Mouse (Mus musculus) heart, adult 2 months (tissue): ENCODE data around the gene Pex5l. TPM values are rescaled to one million over a fixed set of nuclear protein-coding genes. Genes with fewer than 3 reads are reported as not detected.

Experiments
- DNase-seq, 2 experiments: peaks; one replicate each; pipeline ENCODE4 v3.0.0; 2021
- H3K27ac ChIP-seq: fragments of 200-600 bp; 2 replicates; pipeline ENCODE4 v1.8.1; 2022
- H3K27me3 ChIP-seq: fragments of 200-500 bp; 2 replicates; pipeline ENCODE4 v1.6.1; 2012; ENCODE audit warnings: mild to moderate bottlenecking, low read length, inconsistent platforms, mixed read lengths; ENCODE audit not compliant: control insufficient read depth, insufficient read depth
- H3K36me3 ChIP-seq: fragments of 200-500 bp; 2 replicates; pipeline ENCODE4 v1.6.1; 2012; ENCODE audit warnings: low read length, inconsistent platforms; ENCODE audit not compliant: control insufficient read depth, insufficient read depth
- H3K4me1 ChIP-seq: fragments of 200-500 bp; 2 replicates; pipeline ENCODE4 v1.6.1; 2011; ENCODE audit warnings: low read length; ENCODE audit not compliant: control insufficient read depth, insufficient read depth
- H3K4me3 ChIP-seq: fragments of 200-600 bp; 2 replicates; pipeline ENCODE4 v1.8.1; 2022
- H3K79me2 ChIP-seq: fragments of 200-500 bp; replicated peaks from 2 replicates; pipeline ENCODE4 v1.6.1; 2012; ENCODE audit warnings: mild to moderate bottlenecking, inconsistent platforms, low read length, moderate library complexity, mixed read lengths; ENCODE audit not compliant: control insufficient read depth, insufficient read depth
- H3K9ac ChIP-seq: fragments of 200-500 bp; 2 replicates; pipeline ENCODE4 v1.6.1; 2012; ENCODE audit warnings: low read depth, mild to moderate bottlenecking, control low read depth, inconsistent platforms, low read length, mixed read lengths
- CTCF ChIP-seq: fragments of 200-600 bp; IDR thresholded peaks from 2 replicates; pipeline ENCODE4 v1.8.1; 2022; ENCODE audit warnings: antibody characterized with exemption, mild to moderate bottlenecking, moderate library complexity
- EP300 ChIP-seq: fragments of 200-500 bp; IDR thresholded peaks from 2 replicates; pipeline ENCODE4 v1.6.1; 2011; ENCODE audit warnings: low read depth, low read length, control low read depth; ENCODE audit not compliant: insufficient read depth
- POLR2A ChIP-seq: fragments of 200-500 bp; IDR thresholded peaks from 2 replicates; pipeline ENCODE4 v1.6.1; 2011; ENCODE audit warnings: mild to moderate bottlenecking, low read depth, low read length, control low read depth; ENCODE audit not compliant: insufficient read depth
- WGBS: fragments of 180-500 bp; shearing (Covaris S2); methylation state at CpG from one replicate; pipeline ENCODE4 v1.1.7; 2018; 5-methylcytosine and 5-hydroxymethylcytosine counted together
- intact Hi-C: fragments of 180-260 bp; cut with DNase I; formaldehyde crosslinking; loops from one replicate; pipeline ENCODE4 v1.15.1; 2025
- long read RNA-seq: library from polyadenylated mRNA; stranded (forward); transcript quantifications from one replicate; pipeline ENCODE4 v2.0.0, GENCODE M21; 2021
- polyA plus RNA-seq: library from polyadenylated mRNA; depleted of rRNA; stranded (reverse); fragments of >200 nt; gene quantifications from 2 replicates; pipeline ENCODE4 v1.2.3, GENCODE M21; 2012; rRNA removed
- total RNA-seq, 2 experiments: library from RNA; stranded (reverse); gene quantifications; 2 replicates each; pipeline ENCODE4 v1.2.3; 2021

The Pex5l gene
- total RNA-seq (under 1 TPM; 0.45 to 0.47 TPM), polyA plus RNA-seq (0.51 and 1.1 TPM in 2 replicates)
- long read RNA-seq = 0 reads

DNA sequence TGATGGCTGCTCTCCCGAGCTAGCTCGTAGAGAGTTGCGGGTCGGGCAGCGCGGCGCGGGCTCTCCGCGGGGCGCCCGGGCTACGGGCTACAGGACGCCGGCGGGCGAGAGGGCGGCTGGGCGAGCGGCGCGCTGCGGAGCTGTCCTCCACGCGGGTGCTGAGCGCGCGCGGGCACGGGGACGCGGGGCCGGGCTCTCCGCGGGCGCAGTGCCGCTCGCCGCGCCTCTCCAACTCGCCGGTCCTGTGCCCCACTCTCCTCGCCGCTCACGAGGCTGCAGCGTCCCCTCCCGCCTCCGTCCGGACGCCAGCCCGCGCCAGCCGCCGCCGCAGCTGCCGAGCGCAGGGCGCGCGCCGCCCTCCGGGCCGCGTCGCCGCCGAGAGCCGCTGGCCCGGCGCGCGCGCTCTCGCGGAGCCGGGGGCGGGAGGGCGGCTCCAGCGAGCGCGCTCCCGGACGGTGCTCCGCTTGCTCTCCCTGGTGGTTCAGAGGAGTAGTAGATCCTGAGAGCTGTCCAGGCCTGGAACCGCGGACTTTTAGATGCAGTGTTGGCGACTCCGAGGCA is at the start of gene Pex5l:
Pex5l (minus strand) TSS at position 347 of the 561 bp plus-strand sequence.
- H3K36me3 ChIP-seq = no peaks in the 10 kb centered on the region
- H3K27ac ChIP-seq = no peak within 1 kb of the TSS
- H3K4me3 ChIP-seq = no peak within 1 kb of the TSS
- no peaks in the 10 kb centered on the region for H3K4me1 ChIP-seq
- no peaks in the 10 kb centered on the region for H3K27me3 ChIP-seq
- DNase-seq = peak; percentile 33 to 47
- no peak within 1 kb of the TSS for H3K9ac ChIP-seq
- WGBS = under 1% methylated on average over 73 of the region's 88 CpGs
- TF ChIP-seq POLR2A (no peak), EP300 (no peak), CTCF (peak; percentile 27; the same call in 1 of the 2 replicates)
- intact Hi-C loops = no loop called here
- H3K79me2 ChIP-seq = no peaks in the 10 kb centered on the region

DNA sequence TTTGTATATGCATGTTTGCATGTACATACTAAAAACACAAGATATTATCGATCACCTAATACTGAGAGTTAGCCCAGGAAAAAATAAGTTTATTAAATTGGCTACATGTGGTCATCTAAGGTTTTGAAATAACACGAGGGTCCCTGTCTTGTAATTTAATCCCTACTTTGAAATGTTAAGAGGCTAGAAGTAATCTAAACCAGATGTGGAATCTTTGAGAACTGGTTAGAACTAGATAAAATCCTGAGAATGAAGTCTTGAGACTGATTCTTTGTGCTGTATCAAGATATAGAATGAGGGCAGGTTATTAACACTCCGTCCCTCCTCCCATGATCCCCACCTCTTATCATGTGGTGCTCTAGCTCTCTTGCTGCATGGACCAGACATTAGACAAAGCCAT is 22.1 kb upstream of the Pex5l start:
- WGBS = 64% methylated on average over 3 of the region's 3 CpGs
- Histone ChIP-seq H3K4me3 (no peak overlapping the region), H3K27me3 (no peaks in the 10 kb centered on the region), H3K27ac (no peak overlapping the region), H3K79me2 (no peaks in the 10 kb centered on the region), H3K9ac (no peak overlapping the region), H3K36me3 (no peaks in the 10 kb centered on the region), H3K4me1 (no peaks in the 10 kb centered on the region)
- TF ChIP-seq POLR2A (no peak), CTCF (no peak), EP300 (no peak)
- DNase-seq = no peak
- intact Hi-C loops = no loop called here

DNA sequence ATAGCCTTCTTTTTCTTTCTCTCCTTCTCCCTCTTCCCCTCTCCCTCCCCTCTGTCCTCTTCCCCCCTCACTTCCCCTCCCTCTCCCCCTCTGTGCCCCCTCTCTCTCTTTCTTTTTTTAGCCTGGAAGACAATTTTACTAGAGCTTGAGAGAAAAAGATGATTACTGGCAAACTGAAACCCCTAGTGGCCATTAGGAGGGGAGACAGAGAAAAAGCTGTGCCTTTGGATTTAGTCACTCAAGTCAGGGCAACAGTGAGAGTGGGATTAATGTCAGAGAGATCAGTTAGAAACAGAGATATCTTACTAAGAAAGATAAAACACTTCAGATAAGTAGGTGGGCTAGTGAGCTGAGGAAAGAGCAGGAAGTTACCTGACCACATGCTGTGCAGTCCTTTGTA is 20.8 kb upstream of the Pex5l start:
- no peak overlapping the region for H3K27ac ChIP-seq
- intact Hi-C loops = no loop called here
- H3K4me3 ChIP-seq = no peak overlapping the region
- H3K36me3 ChIP-seq = no peaks in the 10 kb centered on the region
- DNase-seq = no peak
- no peaks in the 10 kb centered on the region for H3K4me1 ChIP-seq
- no peak for TF ChIP-seq EP300
- TF ChIP-seq POLR2A = no peak
- TF ChIP-seq CTCF = no peak
- H3K79me2 ChIP-seq = no peaks in the 10 kb centered on the region
- H3K9ac ChIP-seq = no peak overlapping the region
- H3K27me3 ChIP-seq = no peaks in the 10 kb centered on the region

GRCm38 (mm10) chr3:33143592-33143991 is 545 bp upstream of the Pex5l start:
- H3K4me1 ChIP-seq = no peaks in the 10 kb centered on the region
- H3K4me3 ChIP-seq = no peak overlapping the region
- H3K27me3 ChIP-seq = no peaks in the 10 kb centered on the region
- TF ChIP-seq EP300 (no peak), POLR2A (no peak), CTCF (no peak)
- no peaks in the 10 kb centered on the region for H3K36me3 ChIP-seq
- WGBS = 84% methylated on average over 7 of the region's 7 CpGs
- no peak for DNase-seq
- no peaks in the 10 kb centered on the region for H3K79me2 ChIP-seq
- H3K9ac ChIP-seq = no peak overlapping the region
- intact Hi-C loops = no loop called here
- no peak overlapping the region for H3K27ac ChIP-seq

DNA sequence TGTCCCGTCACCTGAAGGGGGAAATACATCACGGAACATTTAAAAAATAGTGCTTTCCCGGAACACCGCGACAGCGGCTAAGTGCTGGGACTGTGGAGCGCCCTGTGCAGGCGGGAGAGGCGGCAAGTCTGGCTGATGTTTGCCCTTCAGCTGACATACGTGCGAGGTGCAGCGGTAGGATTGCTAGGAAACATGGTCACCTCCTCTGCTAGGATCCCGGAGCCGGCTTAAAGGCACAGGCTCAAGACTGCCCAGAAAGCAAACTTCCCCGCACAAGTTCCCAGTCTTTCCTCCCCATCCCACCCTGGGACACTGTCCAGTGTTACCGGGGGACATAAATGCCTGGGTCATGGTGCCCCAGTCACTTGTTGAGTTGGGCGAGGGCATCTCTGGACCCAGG is 649 bp downstream of the Pex5l start:
- no peak overlapping the region for H3K4me3 ChIP-seq
- no peaks in the 10 kb centered on the region for H3K4me1 ChIP-seq
- intact Hi-C loops = no loop called here
- DNase-seq = peak in 1 of 2 experiments; percentile 15
- no peaks in the 10 kb centered on the region for H3K36me3 ChIP-seq
- H3K9ac ChIP-seq = no peak overlapping the region
- H3K27me3 ChIP-seq = no peaks in the 10 kb centered on the region
- 1% methylated on average over 17 of the region's 17 CpGs for WGBS
- H3K27ac ChIP-seq = no peak overlapping the region
- H3K79me2 ChIP-seq = no peaks in the 10 kb centered on the region
- TF ChIP-seq CTCF = no peak
- no peak for TF ChIP-seq POLR2A
- TF ChIP-seq EP300 = no peak

- no peak for DNase-seq
- Histone ChIP-seq H3K9ac (no peak overlapping the region), H3K4me1 (no peaks in the 10 kb centered on the region), H3K27ac (no peak overlapping the region), H3K27me3 (no peaks in the 10 kb centered on the region), H3K4me3 (no peak overlapping the region), H3K36me3 (no peaks in the 10 kb centered on the region), H3K79me2 (no peaks in the 10 kb centered on the region)
- no peak for TF ChIP-seq POLR2A
- TF ChIP-seq EP300 = no peak
- no peak for TF ChIP-seq CTCF
- intact Hi-C loops = no loop called here
These were observed 13.1 kb downstream of the Pex5l start for GRCm38 (mm10) chr3:33129944-33130343.

- no peaks in the 10 kb centered on the region for H3K36me3 ChIP-seq
- H3K4me3 ChIP-seq = no peak overlapping the region
- no peak overlapping the region for H3K27ac ChIP-seq
- H3K27me3 ChIP-seq = no peaks in the 10 kb centered on the region
- WGBS = 77% methylated on average over 5 of the region's 5 CpGs
- TF ChIP-seq CTCF = no peak
- TF ChIP-seq EP300 = no peak
- no peaks in the 10 kb centered on the region for H3K79me2 ChIP-seq
- intact Hi-C loops = no loop called here
- DNase-seq = no peak
- H3K9ac ChIP-seq = no peak overlapping the region
- no peaks in the 10 kb centered on the region for H3K4me1 ChIP-seq
These were observed 18.3 kb downstream of the Pex5l start for GRCm38 (mm10) chr3:33124796-33125195.
